Mouse (Mus musculus) intestine, embryonic 14.5 days (tissue): Measurements from ENCODE around the gene Pax2. TPM values are rescaled to one million over a fixed set of nuclear protein-coding genes. Genes with fewer than 3 reads are reported as not detected.

Source experiments
- ATAC-seq: fragments of 200-750 bp; cut with Nextera tagmentation; replicated peaks from 2 replicates; pipeline ENCODE4 v1.8.0; 2017; ENCODE audit warnings: low read depth, moderate number of reproducible peaks, moderate TSS enrichment, moderate library complexity; ENCODE audit not compliant: low FRiP score, low TSS enrichment
- DNase-seq: peaks from one replicate; pipeline ENCODE4 v3.0.0-alpha.2; 2018; ENCODE audit warnings: low spot score
- H3K27ac ChIP-seq: fragments of 300-500 bp; sonication (generic); 2 replicates; pipeline ENCODE4 v1.5.1; 2014; ENCODE audit warnings: low read depth, mild to moderate bottlenecking, control low read depth
- H3K27me3 ChIP-seq: fragments of 300-500 bp; sonication (generic); replicated peaks from 2 replicates; pipeline ENCODE4 v1.6.1; 2014; ENCODE audit warnings: low read length, control low read depth; ENCODE audit not compliant: control insufficient read depth, insufficient read depth
- H3K36me3 ChIP-seq: fragments of 300-500 bp; sonication (generic); 2 replicates; pipeline ENCODE4 v1.6.1; 2014; ENCODE audit warnings: low read length, control low read depth; ENCODE audit not compliant: control insufficient read depth, insufficient read depth
- H3K4me1 ChIP-seq: fragments of 300-500 bp; sonication (generic); replicated peaks from 2 replicates; pipeline ENCODE4 v1.6.1; 2014; ENCODE audit warnings: low read length, control low read depth, mixed read lengths; ENCODE audit not compliant: control insufficient read depth, insufficient read depth
- H3K4me2 ChIP-seq: fragments of 300-500 bp; sonication (generic); 2 replicates; pipeline ENCODE4 v1.6.1; 2014; ENCODE audit warnings: low read length
- H3K4me3 ChIP-seq: fragments of 300-500 bp; sonication (generic); 2 replicates; pipeline ENCODE4 v1.5.1; 2014; ENCODE audit warnings: low read depth, low read length, control low read depth, mixed read lengths
- H3K9ac ChIP-seq: fragments of 300-500 bp; sonication (generic); 2 replicates; pipeline ENCODE4 v1.6.1; 2014; ENCODE audit warnings: mild to moderate bottlenecking, low read length
- H3K9me3 ChIP-seq: fragments of 300-500 bp; sonication (generic); 2 replicates; pipeline ENCODE4 v1.6.1; 2016; ENCODE audit warnings: low read length, control low read depth; ENCODE audit not compliant: control insufficient read depth
- WGBS: fragments of 180-500 bp; shearing (Covaris S2); extraction: QIAGEN DNeasy Blood & Tissue Kit; methylation state at CpG from one replicate; pipeline ENCODE4 v1.1.7; 2014; 5-methylcytosine and 5-hydroxymethylcytosine counted together
- polyA plus RNA-seq: library from polyadenylated mRNA; unstranded; fragments of >200 nt; fragmentation: Nextera tagmentation; extraction: Ambion mirVana; gene quantifications from 2 replicates; pipeline ENCODE4 v1.2.1, GENCODE M21; 2014

Gene Pax2
- polyA plus RNA-seq, 1 experiment from 2014 or later = not detected

- Histone ChIP-seq H3K36me3 (no peaks in the 10 kb centered on the region), H3K9ac (no peak overlapping the region), H3K9me3 (no peaks in the 10 kb centered on the region), H3K4me2 (no peak overlapping the region), H3K4me3 (no peak overlapping the region), H3K4me1 (no peaks in the 10 kb centered on the region), H3K27me3 (no peaks in the 10 kb centered on the region), H3K27ac (no peak overlapping the region)
- WGBS = 63% methylated on average over 14 of the region's 14 CpGs
- DNase-seq (no peak), ATAC-seq (no peak)
Measured at GRCm38 (mm10) chr19:44817403-44818128, 61.7 kb downstream of the Pax2 start.

GRCm38 (mm10) chr19:44818676-44819075 is 62.8 kb downstream of the Pax2 start:
- no peak overlapping the region for H3K9ac ChIP-seq
- H3K27me3 ChIP-seq = no peaks in the 10 kb centered on the region; the same call in 1 of the 2 replicates
- 73% methylated on average over 6 of the region's 6 CpGs for WGBS
- H3K4me3 ChIP-seq = no peak overlapping the region
- H3K4me1 ChIP-seq = 0 out of 2 replicates have a peak, but pooled peaks cover 2% of the 10 kb centered on the region
- H3K9me3 ChIP-seq = no peaks in the 10 kb centered on the region
- H3K4me2 ChIP-seq = no peak overlapping the region
- H3K27ac ChIP-seq = no peak overlapping the region
- ATAC-seq (no peak), DNase-seq (no peak)
- H3K36me3 ChIP-seq = no peaks in the 10 kb centered on the region

GRCm38 (mm10) chr19:44821581-44821980 is 65.7 kb downstream of the Pax2 start:
- Histone ChIP-seq H3K36me3 (no peaks in the 10 kb centered on the region), H3K27me3 (peaks cover 2% of the 10 kb centered on the region; the same call in 1 of the 2 replicates), H3K9me3 (no peaks in the 10 kb centered on the region), H3K9ac (no peak overlapping the region), H3K4me1 (0 out of 2 replicates have a peak, but pooled peaks cover 2% of the 10 kb centered on the region), H3K4me3 (no peak overlapping the region), H3K4me2 (no peak overlapping the region), H3K27ac (no peak overlapping the region)
- WGBS = 53% methylated on average over 3 of the region's 3 CpGs
- ATAC-seq (no peak), DNase-seq (no peak)

GRCm38 (mm10) chr19:44822295-44822694 is 66.5 kb downstream of the Pax2 start:
- ATAC-seq = no peak
- no peak overlapping the region for H3K4me3 ChIP-seq
- no peak overlapping the region for H3K9ac ChIP-seq
- H3K27ac ChIP-seq = no peak overlapping the region
- peaks cover 2% of the 10 kb centered on the region; the same call in 1 of the 2 replicates for H3K27me3 ChIP-seq
- no peaks in the 10 kb centered on the region for H3K36me3 ChIP-seq
- WGBS = 68% methylated on average over 5 of the region's 5 CpGs
- H3K9me3 ChIP-seq = no peaks in the 10 kb centered on the region
- H3K4me2 ChIP-seq = no peak overlapping the region
- H3K4me1 ChIP-seq = 0 out of 2 replicates have a peak, but pooled peaks cover 2% of the 10 kb centered on the region
- DNase-seq = no peak

- no peak overlapping the region for H3K9ac ChIP-seq
- H3K9me3 ChIP-seq = no peaks in the 10 kb centered on the region
- 0 out of 2 replicates have a peak, but pooled peaks cover 2% of the 10 kb centered on the region for H3K4me1 ChIP-seq
- ATAC-seq (no peak), DNase-seq (no peak)
- H3K36me3 ChIP-seq = no peaks in the 10 kb centered on the region
- peaks cover 2% of the 10 kb centered on the region; the same call in 1 of the 2 replicates for H3K27me3 ChIP-seq
- H3K27ac ChIP-seq = no peak overlapping the region
- WGBS = 26% methylated on average over 3 of the region's 3 CpGs
- no peak overlapping the region for H3K4me2 ChIP-seq
- H3K4me3 ChIP-seq = no peak overlapping the region
Measured at GRCm38 (mm10) chr19:44823657-44824056, 67.8 kb downstream of the Pax2 start.

GRCm38 (mm10) chr19:44825216-44825768 is 69.4 kb downstream of the Pax2 start:
- Histone ChIP-seq H3K4me2 (no peak overlapping the region), H3K36me3 (no peaks in the 10 kb centered on the region), H3K9ac (no peak overlapping the region), H3K27me3 (peaks cover 2% of the 10 kb centered on the region; the same call in 1 of the 2 replicates), H3K9me3 (no peaks in the 10 kb centered on the region), H3K27ac (no peak overlapping the region), H3K4me3 (no peak overlapping the region), H3K4me1 (0 out of 2 replicates have a peak, but pooled peaks cover 2% of the 10 kb centered on the region)
- 17% methylated on average over 11 of the region's 11 CpGs for WGBS
- no peak for ATAC-seq
- DNase-seq = no peak

- H3K27ac ChIP-seq = no peak overlapping the region
- H3K9me3 ChIP-seq = no peaks in the 10 kb centered on the region
- no peak for DNase-seq
- no peak overlapping the region for H3K4me2 ChIP-seq
- 0 out of 2 replicates have a peak, but pooled peaks cover 2% of the 10 kb centered on the region for H3K4me1 ChIP-seq
- no peak overlapping the region for H3K9ac ChIP-seq
- no peak for ATAC-seq
- no peak overlapping the region for H3K4me3 ChIP-seq
- H3K27me3 ChIP-seq = peaks cover 2% of the 10 kb centered on the region; the same call in 1 of the 2 replicates
- WGBS = 21% methylated on average over 4 of the region's 4 CpGs
- H3K36me3 ChIP-seq = no peaks in the 10 kb centered on the region
Measured at GRCm38 (mm10) chr19:44825819-44826218, 70.0 kb downstream of the Pax2 start.

- no peaks in the 10 kb centered on the region for H3K36me3 ChIP-seq
- H3K27me3 ChIP-seq = peaks cover 70% of the 10 kb centered on the region
- ATAC-seq (no peak), DNase-seq (no peak)
- H3K4me2 ChIP-seq = no peak overlapping the region
- no peak overlapping the region for H3K9ac ChIP-seq
- H3K9me3 ChIP-seq = no peaks in the 10 kb centered on the region
- no peak overlapping the region for H3K27ac ChIP-seq
- H3K4me3 ChIP-seq = no peak overlapping the region
- WGBS = 33% methylated on average over 1 of the region's 1 CpGs
- peaks cover 13% of the 10 kb centered on the region; the same call in 1 of the 2 replicates for H3K4me1 ChIP-seq
Measured at GRCm38 (mm10) chr19:44833391-44833790, 77.5 kb downstream of the Pax2 start.
